In genomic region chr10:94342256-94342655, GRCm38 (mm10) we compare ENCODE assay signal across 27 mouse cellular contexts. TPM values are rescaled to one million over a fixed set of nuclear protein-coding genes. Genes with fewer than 3 reads are reported as not detected.
"Had no signal": no experiment of that assay in that cellular context is flagged by ENCODE, and none has a peak within 500 bp of the region (broad histone marks: within the 10 kb centered on the region; RNA-seq: fewer than 3 reads in every experiment).

No protein-coding gene starts in this region.

- ATAC-seq: liver, postnatal 0 days; lung, postnatal 0 days; midbrain, embryonic 15.5 days had no signal

- H3K4me3 ChIP-seq: kidney, embryonic 15.5 days; layer of hippocampus, adult 2 months; limb, embryonic 12.5 days; limb, embryonic 15.5 days; midbrain, embryonic 12.5 days; midbrain, embryonic 15.5 days; neural tube, embryonic 12.5 days had no signal

- H3K27me3 ChIP-seq: kidney, embryonic 15.5 days; limb, embryonic 15.5 days; midbrain, embryonic 12.5 days; midbrain, embryonic 15.5 days; neural tube, embryonic 12.5 days had no signal

- DNase-seq: kidney, adult 8-10 months; kidney, postnatal 14 days; layer of hippocampus, adult 9-11 months; liver, postnatal 0 days; lung, embryonic 14.5 days; thymus, adult 18-20 months; thymus, postnatal 4 days had no signal

- H3K4me1 ChIP-seq: kidney, embryonic 15.5 days; midbrain, embryonic 12.5 days; midbrain, embryonic 15.5 days; neural tube, embryonic 12.5 days had no signal

- H3K9me3 ChIP-seq: kidney, embryonic 15.5 days; limb, embryonic 15.5 days; midbrain, embryonic 12.5 days; midbrain, embryonic 15.5 days; neural tube, embryonic 12.5 days had no signal

- H3K36me3 ChIP-seq: kidney, embryonic 15.5 days; limb, embryonic 12.5 days; limb, embryonic 15.5 days; midbrain, embryonic 12.5 days; midbrain, embryonic 15.5 days; neural tube, embryonic 12.5 days had no signal

- H3K9ac ChIP-seq: kidney, embryonic 15.5 days; limb, embryonic 12.5 days; limb, embryonic 15.5 days; liver, embryonic 14.5 days; liver, postnatal 0 days; lung, embryonic 14.5 days; midbrain, embryonic 12.5 days; midbrain, embryonic 15.5 days; neural tube, embryonic 12.5 days had no signal

- H3K4me2 ChIP-seq: limb, embryonic 15.5 days; liver, embryonic 11.5 days; lung, embryonic 14.5 days had no signal

- H3K27ac ChIP-seq: kidney, embryonic 15.5 days; layer of hippocampus, adult 2 months; limb, embryonic 12.5 days; limb, embryonic 15.5 days; liver, embryonic 14.5 days; macrophage; midbrain, embryonic 12.5 days; midbrain, embryonic 15.5 days; neural tube, embryonic 12.5 days had no signal

RNA-seq across cellular contexts. Expression of gene Gm4792, which starts 43.8 kb away (rescaled TPM):
- total RNA-seq: layer of hippocampus, adult 2 months; layer of hippocampus, postnatal 25 days; left cerebral cortex, adult 18-20 months; left cerebral cortex, postnatal 36 days; megakaryocyte, adult 5-6 weeks had no signal
- polyA plus RNA-seq: kidney, embryonic 15.5 days; large intestine, adult 2 months; limb, embryonic 12.5 days; limb, embryonic 15.5 days; liver, embryonic 11.5 days; liver, embryonic 14.5 days; liver, postnatal 0 days; lung, embryonic 14.5 days; lung, postnatal 0 days; macrophage; midbrain, embryonic 15.5 days; small intestine, adult 2 months; spleen, adult 2 months; stomach, embryonic 16.5 days; testis, adult 2 months had no signal
